Mouse (Mus musculus): ENCODE data around the gene Polr2e. TPM values are rescaled to one million over a fixed set of nuclear protein-coding genes. Genes with fewer than 3 reads are reported as not detected.
A peak's percentile ranks its signal among the peaks of the same experiment; 100 is the strongest.

Polr2e gene
- total RNA-seq, 1 experiment = 293 TPM

DNA sequence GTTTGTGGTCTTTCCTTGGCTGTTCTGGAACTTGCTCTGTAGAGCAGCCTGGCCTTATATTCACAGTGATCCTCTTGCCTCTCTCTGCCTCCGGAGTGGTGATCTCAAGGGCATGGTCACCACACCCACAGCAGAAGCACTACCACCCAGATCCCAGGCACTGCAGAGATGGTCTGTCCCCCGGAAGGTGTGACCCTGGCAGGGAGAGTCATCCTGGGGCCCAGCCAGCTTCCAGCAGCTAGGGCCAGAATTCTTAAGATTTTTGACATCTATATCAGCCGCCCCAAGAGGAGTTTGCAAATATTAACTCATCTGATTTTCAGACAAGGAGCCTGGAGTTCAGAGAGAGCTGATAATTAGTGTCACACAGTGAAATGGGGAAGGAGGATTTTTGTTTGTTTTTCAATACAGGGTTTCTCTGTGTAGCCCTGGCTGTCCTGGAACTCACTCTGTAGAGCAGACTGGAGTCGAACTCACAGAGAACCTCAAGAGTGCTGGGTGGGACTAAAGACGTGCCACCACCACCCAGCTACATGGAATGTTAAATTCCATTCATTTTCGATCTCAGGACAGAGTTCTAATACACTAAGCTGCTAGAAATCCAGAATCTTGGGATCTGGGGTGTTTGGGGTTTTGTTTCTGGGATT, 53.2 kb downstream of the Polr2e start:
- no peak for DNase-seq (ENCODE audit: low read depth, low spot score)
- Histone ChIP-seq H3K9ac (ENCODE audit: insufficient read depth, low read depth, low read length, poor library complexity, severe bottlenecking) (peak overlapping the region; percentile 32; the same call in 1 of the 2 replicates), H3K4me1 (ENCODE audit: control insufficient read depth in 2 of 2, insufficient read depth in 2 of 2, low read length in 2 of 2, poor library complexity in 1 of 2) (peaks cover 9 to 22% of the 10 kb centered on the region in 2 experiments), H3K36me3 (ENCODE audit: control insufficient read depth, insufficient read depth, low read length, poor library complexity, severe bottlenecking) (no peaks in the 10 kb centered on the region; the same call in 1 of the 2 replicates), H3K9me3 (ENCODE audit: control insufficient read depth, insufficient read depth, low read depth, low read length) (no peaks in the 10 kb centered on the region), H3K27ac (ENCODE audit: insufficient read depth, low read depth, low read length, poor library complexity, severe bottlenecking) (no peak overlapping the region), H3K4me3 (ENCODE audit: insufficient read depth in 1 of 2, low read depth in 1 of 2, low read length in 2 of 2, poor library complexity in 1 of 2, severe bottlenecking in 1 of 2) (peak overlapping the region in 1 of 2 experiments; percentile 100; a peak in 2 of 4 replicates)
- TF ChIP-seq CHD2 (IDR thresholded peaks at IDR 0.05; ENCODE audit: low read depth, low read length) = no peak
- TF ChIP-seq ZNF384 (IDR thresholded peaks at IDR 0.05; ENCODE audit: low read depth, low read length) = no peak
- TF ChIP-seq MAFK (IDR thresholded peaks at IDR 0.05; ENCODE audit: insufficient read depth, low read depth, low read length) = no peak
- no peak for TF ChIP-seq ZC3H11A (IDR thresholded peaks at IDR 0.05; ENCODE audit: borderline replicate concordance, low read depth, low read length)
- no peak for TF ChIP-seq HCFC1 (IDR thresholded peaks at IDR 0.05; ENCODE audit: borderline replicate concordance, insufficient read depth, low read length)
- in situ Hi-C loops (cut with MboI; ENCODE audit: low sequenced_read_pairs in 2 of 2, unreplicated experiment in 2 of 2) = loop anchor here in 1 of 2 experiments (25.0 kb wide), 1 partner anchor 126 kb away; the partner anchor contains the start of genes Sbno2 and Stk11

Other genes starting within 250 kb of the Polr2e start
- gene Prss57, start 248.8 kb downstream of the Polr2e start, total RNA-seq (2012; rRNA removed) = 0.27 and 0.37 TPM in 2 replicates
- 10.7 and 12.7 TPM in 2 replicates for gene Palm, start 246.2 kb downstream of the Polr2e start, total RNA-seq (2012; rRNA removed)
- gene Misp, start 218.8 kb downstream of the Polr2e start, total RNA-seq (2012; rRNA removed) = 1.7 and 2.2 TPM in 2 replicates
- gene Ptbp1, start 185.4 kb downstream of the Polr2e start, total RNA-seq (2012; rRNA removed) = 403 and 408 TPM in 2 replicates
- gene Prtn3, start 165.3 kb downstream of the Polr2e start, total RNA-seq (2012; rRNA removed) = 1.0 and 1.3 TPM in 2 replicates
- 3.7 and 7.8 TPM in 2 replicates for gene Plppr3, start 165.2 kb downstream of the Polr2e start, total RNA-seq (2012; rRNA removed)
- not detected in 2 replicates for gene Elane, start 153.5 kb downstream of the Polr2e start, total RNA-seq (2012; rRNA removed)
- not detected in 2 replicates for gene Cfd, start 148.9 kb downstream of the Polr2e start, total RNA-seq (2012; rRNA removed)
- 21.0 and 24.9 TPM in 2 replicates for gene Med16, start 130.9 kb downstream of the Polr2e start, total RNA-seq (2012; rRNA removed)
- 2.3 and 8.3 TPM in 2 replicates for gene Gm26602, start 128.9 kb downstream of the Polr2e start, total RNA-seq (2012; rRNA removed)
- 0.85 and 2.4 TPM in 2 replicates for gene Kiss1r, start 122.8 kb downstream of the Polr2e start, total RNA-seq (2012; rRNA removed)
- 24.0 and 28.2 TPM in 2 replicates for gene R3hdm4, start 118.6 kb downstream of the Polr2e start, total RNA-seq (2012; rRNA removed)
- gene Arid3a, start 112.8 kb downstream of the Polr2e start, total RNA-seq (2012; rRNA removed) = 10.8 and 16.3 TPM in 2 replicates
- 155 and 195 TPM in 2 replicates for gene Wdr18, start 79.6 kb downstream of the Polr2e start, total RNA-seq (2012; rRNA removed)
- 0.36 and 0.74 TPM in 2 replicates for gene Grin3b, start 69.1 kb downstream of the Polr2e start, total RNA-seq (2012; rRNA removed)
- gene Tmem259, start 55.5 kb downstream of the Polr2e start, total RNA-seq (2012; rRNA removed) = 127 and 220 TPM in 2 replicates
- gene Cnn2, start 51.2 kb downstream of the Polr2e start, total RNA-seq (2012; rRNA removed) = 94.1 and 159 TPM in 2 replicates
- 8.8 and 18.9 TPM in 2 replicates for gene Abca7, start 43.3 kb downstream of the Polr2e start, total RNA-seq (2012; rRNA removed)
- gene Arhgap45, start 23.1 kb downstream of the Polr2e start, total RNA-seq (2012; rRNA removed) = 17.0 and 20.9 TPM in 2 replicates
- gene Gpx4, start 7.4 kb upstream of the Polr2e start, total RNA-seq (2012; rRNA removed) = 1,456 and 1,919 TPM in 2 replicates
- 36.6 and 49.3 TPM in 2 replicates for gene Sbno2, start 65.8 kb upstream of the Polr2e start, total RNA-seq (2012; rRNA removed)
- 124 and 141 TPM in 2 replicates for gene Stk11, start 76.0 kb upstream of the Polr2e start, total RNA-seq (2012; rRNA removed)
- 217 and 226 TPM in 2 replicates for gene Atp5d, start 98.8 kb upstream of the Polr2e start, total RNA-seq (2012; rRNA removed)
- gene Cbarp, start 101.0 kb upstream of the Polr2e start, total RNA-seq (2012; rRNA removed) = 20.9 and 41.0 TPM in 2 replicates
- gene Midn, start 108.5 kb upstream of the Polr2e start, total RNA-seq (2012; rRNA removed) = 38.3 and 42.6 TPM in 2 replicates
- 69.6 and 105 TPM in 2 replicates for gene Cirbp, start 126.2 kb upstream of the Polr2e start, total RNA-seq (2012; rRNA removed)
- gene 1600002K03Rik, start 133.1 kb upstream of the Polr2e start, total RNA-seq (2012; rRNA removed) = 25.4 and 31.2 TPM in 2 replicates
- 2.7 and 3.4 TPM in 2 replicates for gene Efna2, start 139.7 kb upstream of the Polr2e start, total RNA-seq (2012; rRNA removed)
- 80.8 and 115 TPM in 2 replicates for gene Mum1, start 186.6 kb upstream of the Polr2e start, total RNA-seq (2012; rRNA removed)
- 205 and 290 TPM in 2 replicates for gene Ndufs7, start 209.3 kb upstream of the Polr2e start, total RNA-seq (2012; rRNA removed)
- gene Gamt, start 221.2 kb upstream of the Polr2e start, total RNA-seq (2012; rRNA removed) = 2.9 and 3.0 TPM in 2 replicates
- 121 and 154 TPM in 2 replicates for gene Dazap1, start 221.7 kb upstream of the Polr2e start, total RNA-seq (2012; rRNA removed)